Mouse (Mus musculus): ENCODE measurements around the gene Dhx57. TPM values are rescaled to one million over a fixed set of nuclear protein-coding genes. Genes with fewer than 3 reads are reported as not detected.
"Not testable (repeated sequence)": the region's sequence is repeated elsewhere in the genome, so short reads cannot be mapped to it uniquely, and the experiment has no call there.

Dhx57 gene
- total RNA-seq, 2 experiments from 2014 or later: 6.0 to 6.4 TPM

GRCm38 (mm10) chr17:80267065-80267464, 23.2 kb downstream of the Dhx57 start:
- intact Hi-C loops (cut with DNase I): no loop called here
- peak in 1 of 2 experiments; percentile 2 for DNase-seq

DNA sequence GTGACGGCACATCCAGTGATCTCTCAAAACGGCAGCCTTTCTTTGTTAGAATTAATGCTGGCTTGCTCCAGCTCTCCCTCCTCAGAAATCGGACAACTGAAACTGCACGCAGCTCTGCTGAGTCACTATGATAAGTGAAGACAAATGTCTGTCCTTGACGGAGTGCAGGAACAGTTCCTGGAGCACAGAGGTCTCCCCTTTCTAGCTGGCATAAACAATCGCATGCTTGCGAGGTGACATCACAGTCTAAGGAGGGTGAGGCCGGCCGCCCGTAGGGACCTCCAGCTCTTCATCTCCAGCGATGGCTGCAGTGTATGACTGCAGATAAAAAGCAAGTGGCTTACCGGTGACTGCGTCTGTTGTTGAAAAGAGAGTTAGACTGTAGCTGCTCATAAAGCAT, 35.1 kb downstream of the Dhx57 start:
- DNase-seq: peak; percentile 57 to 59
- intact Hi-C loops (cut with DNase I): no loop called here

GRCm38 (mm10) chr17:80254421-80254820, 35.9 kb downstream of the Dhx57 start:
- intact Hi-C loops (cut with DNase I): no loop called here
- no peak for DNase-seq

GRCm38 (mm10) chr17:80252757-80253525, 37.3 kb downstream of the Dhx57 start:
- intact Hi-C loops (cut with DNase I): no loop called here
- no peak for DNase-seq

GRCm38 (mm10) chr17:80243116-80243515, 47.2 kb downstream of the Dhx57 start:
- intact Hi-C loops (cut with DNase I): no loop called here
- DNase-seq: no peak

DNA sequence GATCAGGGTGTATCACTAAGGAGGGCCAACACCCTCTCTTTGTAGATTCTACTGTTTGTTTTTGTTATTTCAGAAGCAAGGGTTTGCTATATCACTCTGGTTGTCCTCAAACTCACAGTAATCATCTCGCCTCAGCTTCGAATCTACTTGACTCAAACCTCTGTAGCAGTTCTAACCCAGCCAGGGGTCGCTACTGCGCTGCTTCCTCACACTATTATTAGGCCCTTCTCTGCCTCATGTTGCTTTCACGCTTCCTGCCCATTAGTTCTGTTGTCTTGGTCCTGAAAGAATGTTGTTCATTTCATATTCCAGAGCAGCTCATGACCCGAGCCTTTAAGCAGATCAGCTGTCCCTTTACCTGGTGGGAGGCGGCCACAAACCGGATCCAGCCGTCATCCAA, 48.7 kb downstream of the Dhx57 start:
- intact Hi-C loops (cut with DNase I): no loop called here

DNA sequence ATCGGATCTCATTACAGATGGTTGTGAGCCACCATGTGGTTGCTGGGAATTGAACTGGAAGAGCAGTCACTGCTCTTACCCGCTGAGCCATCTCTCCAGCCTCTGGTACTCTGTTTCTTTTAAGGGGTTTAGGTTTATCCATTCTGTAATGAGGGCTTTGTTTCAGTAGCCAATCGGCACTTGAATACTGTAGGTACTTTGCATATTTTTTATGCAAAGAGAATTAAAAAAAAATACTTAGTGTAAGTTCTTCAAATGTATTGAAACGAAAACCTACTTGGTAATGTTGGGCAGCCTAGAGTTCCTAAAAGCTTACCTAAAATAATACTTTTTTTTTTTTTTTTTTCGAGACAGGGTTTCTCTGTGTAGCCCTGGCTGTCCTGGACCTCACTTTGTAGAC, 52.8 kb downstream of the Dhx57 start:
- DNase-seq: no peak
- intact Hi-C loops (cut with DNase I): no loop called here

More for the DNA sequence above, 48.7 kb downstream of the Dhx57 start:
- DNase-seq: no peak

DNA sequence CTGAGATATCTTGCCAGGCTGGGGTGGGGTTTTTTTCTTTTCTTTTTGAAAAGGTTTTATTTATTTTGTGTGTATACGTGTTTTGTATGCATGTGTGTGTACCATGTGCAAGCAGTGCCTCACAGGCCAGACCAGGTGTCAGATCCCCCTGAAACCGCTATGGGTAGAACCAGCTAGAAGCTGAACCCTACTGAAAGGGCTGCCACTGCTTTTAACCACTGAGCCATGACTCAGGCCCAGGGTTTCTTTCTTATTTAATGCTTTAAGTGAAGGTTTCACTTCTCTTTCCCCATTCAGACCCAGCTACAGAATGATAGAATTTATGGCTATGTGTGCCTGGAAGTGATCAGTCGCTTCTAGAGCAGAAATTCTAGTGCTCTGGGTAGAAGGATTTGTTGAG, 53.5 kb downstream of the Dhx57 start:
- intact Hi-C loops (cut with DNase I): no loop called here
- DNase-seq: no peak

- intact Hi-C loops (cut with DNase I): no loop called here
- DNase-seq: no peak
Observed at GRCm38 (mm10) chr17:80235477-80235876, 54.8 kb downstream of the Dhx57 start.

- intact Hi-C loops (cut with DNase I): no loop called here
- no peak for DNase-seq
Observed at GRCm38 (mm10) chr17:80234376-80234775, 55.9 kb downstream of the Dhx57 start.

DNA sequence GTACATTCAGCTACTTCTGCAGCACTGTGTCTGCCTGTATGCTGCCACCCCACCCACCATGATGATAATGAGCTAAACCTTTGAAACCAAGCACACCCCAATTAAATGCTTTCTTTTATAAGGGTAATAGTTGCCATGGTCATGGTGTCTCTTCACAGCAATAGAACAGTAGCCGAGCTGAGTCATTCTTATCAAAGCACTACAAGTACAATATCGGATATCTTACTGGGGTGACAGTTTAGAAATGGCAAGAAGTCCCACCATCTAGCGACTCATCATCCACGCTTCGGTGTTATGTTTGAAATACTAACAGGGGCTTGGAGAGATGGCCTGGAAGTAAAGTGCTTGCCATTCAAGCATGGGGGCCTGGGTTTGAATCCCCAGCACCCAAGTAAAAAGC, 56.4 kb downstream of the Dhx57 start:
- intact Hi-C loops (cut with DNase I): no loop called here

GRCm38 (mm10) chr17:80229396-80229795, 60.9 kb downstream of the Dhx57 start:
- DNase-seq: no peak

More for the DNA sequence above, 56.4 kb downstream of the Dhx57 start:
- no peak for DNase-seq

GRCm38 (mm10) chr17:80225142-80225541, 65.1 kb downstream of the Dhx57 start:
- intact Hi-C loops (cut with DNase I); DNase-seq: not testable (repeated sequence)

More at GRCm38 (mm10) chr17:80229396-80229795, 60.9 kb downstream of the Dhx57 start:
- intact Hi-C loops (cut with DNase I): no loop called here

DNA sequence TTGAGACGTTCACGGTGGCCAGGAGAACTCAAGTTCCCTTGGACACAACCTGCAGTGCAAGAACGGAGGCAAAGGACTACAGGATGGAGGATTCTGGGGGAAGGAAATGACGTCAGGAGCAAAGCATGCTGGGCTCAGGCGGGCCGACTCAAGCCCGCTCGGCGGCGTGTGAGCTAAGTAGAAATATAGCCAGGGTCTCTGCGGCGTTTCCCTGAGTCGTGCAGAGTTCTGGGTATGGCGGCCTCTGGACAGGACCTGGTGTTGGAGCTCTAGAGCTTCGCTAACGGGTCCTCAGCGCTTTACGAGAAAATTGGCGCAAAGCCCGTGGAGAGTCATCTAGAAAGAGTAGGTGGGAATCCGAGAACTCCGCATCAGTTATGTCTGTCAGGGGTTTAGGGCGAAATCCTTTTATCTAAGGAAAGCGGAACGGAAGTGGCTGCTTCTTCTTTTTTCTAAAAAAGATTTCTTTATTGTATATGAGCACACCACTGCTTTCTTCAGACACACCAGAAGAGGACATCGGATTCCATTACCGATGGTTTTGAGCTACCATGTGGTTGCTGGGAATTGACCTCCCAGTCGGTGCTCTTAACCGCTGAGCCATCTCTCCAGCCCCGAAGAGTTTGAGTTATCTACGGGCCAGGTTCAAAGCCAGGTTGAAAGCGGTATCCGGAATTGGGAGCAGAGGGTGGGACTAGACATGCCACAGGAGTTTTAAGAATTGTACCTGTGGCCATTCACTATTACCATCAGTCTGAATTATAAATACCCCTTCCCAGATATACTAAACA, 65.8 kb downstream of the Dhx57 start, which contains the start of gene Gemin6:
Gene Gemin6, plus strand, starts transcription at position 116 of the 791 bp plus-strand sequence.
- DNase-seq: peak; percentile 60 to 68
- intact Hi-C loops (cut with DNase I): no loop called here

DNA sequence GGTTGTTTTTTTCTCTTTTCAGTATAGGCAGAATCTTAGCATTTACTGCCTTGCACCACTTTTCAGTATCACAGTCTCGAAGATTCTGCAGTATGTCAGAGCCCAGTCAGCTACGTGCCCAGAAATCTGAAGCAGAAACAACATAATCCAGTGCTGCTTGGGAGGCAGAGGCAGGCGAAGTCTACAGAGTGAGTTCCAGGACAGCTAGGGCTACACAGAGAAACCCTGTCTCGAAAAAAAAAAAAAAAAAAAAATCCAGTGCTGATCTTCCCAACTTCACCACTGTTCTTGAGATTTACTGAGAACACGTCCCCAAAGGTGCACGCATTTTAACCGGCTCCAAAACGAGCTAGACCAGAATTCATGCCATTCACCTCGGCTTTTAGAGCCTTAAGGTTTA, 66.4 kb downstream of the Dhx57 start:
- intact Hi-C loops (cut with DNase I): no loop called here
- DNase-seq: no peak

GRCm38 (mm10) chr17:80221890-80222628, 68.2 kb downstream of the Dhx57 start:
- intact Hi-C loops (cut with DNase I): no loop called here
- DNase-seq: no peak

DNA sequence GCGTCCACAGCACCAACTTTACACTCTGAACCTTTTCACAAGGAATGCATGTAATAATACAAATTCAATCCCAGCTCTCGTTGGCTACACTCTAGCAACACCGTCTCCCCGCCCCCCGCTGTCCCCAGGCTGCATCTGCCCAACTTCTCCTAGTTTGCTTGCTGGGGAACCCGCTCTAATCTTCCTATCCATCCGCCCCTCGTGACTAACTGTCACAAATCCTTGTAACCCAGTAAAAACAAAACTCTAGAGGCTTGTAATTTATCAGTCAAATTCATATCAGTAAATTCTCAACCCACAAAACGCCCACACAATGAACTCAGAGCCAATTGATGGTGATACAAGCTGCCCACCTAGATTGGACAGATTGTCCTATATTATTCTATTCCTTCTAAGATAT, 69.1 kb downstream of the Dhx57 start:
- intact Hi-C loops (cut with DNase I): no loop called here
- no peak for DNase-seq

DNA sequence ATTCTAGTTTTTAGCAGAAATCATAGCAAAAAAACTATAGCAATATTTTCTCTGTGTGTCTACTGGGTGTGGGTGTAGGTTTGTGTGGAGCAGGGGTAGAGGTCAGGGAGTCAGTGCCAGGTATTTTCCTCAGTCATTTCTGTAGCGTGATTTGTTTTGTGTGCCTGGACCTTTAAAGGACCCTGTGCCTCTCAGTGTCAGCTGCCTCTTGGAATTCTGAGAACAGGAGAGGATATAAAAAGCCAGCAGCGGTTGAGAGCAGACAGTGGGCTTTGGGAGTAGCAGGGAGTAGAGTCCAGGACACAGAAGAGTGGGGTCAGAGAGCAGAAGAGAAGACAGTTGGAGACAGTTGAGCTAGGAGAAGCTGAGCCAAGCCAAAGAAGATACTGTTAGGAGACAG, 70.1 kb downstream of the Dhx57 start:
- no peak for DNase-seq
- intact Hi-C loops (cut with DNase I): no loop called here

DNA sequence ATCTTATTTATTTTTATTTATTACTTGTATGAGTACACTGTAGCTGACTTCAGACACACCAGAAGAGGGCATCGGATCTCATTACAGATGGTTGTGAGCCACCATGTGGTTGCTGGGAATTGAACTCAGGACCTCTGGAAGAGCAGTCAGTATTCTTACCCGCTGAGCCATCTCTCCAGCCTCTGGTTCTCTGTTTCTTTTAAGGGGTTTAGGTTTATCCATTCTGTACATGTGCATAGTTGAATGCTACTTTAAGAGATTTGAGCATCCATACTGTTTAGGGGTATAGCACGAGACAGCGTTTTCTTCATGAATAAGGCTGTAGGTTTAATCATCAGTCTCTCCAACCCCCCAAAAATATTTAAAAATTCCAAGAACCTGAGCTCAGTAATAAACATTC, 76.3 kb downstream of the Dhx57 start:
- intact Hi-C loops (cut with DNase I); DNase-seq: not testable (repeated sequence)

DNA sequence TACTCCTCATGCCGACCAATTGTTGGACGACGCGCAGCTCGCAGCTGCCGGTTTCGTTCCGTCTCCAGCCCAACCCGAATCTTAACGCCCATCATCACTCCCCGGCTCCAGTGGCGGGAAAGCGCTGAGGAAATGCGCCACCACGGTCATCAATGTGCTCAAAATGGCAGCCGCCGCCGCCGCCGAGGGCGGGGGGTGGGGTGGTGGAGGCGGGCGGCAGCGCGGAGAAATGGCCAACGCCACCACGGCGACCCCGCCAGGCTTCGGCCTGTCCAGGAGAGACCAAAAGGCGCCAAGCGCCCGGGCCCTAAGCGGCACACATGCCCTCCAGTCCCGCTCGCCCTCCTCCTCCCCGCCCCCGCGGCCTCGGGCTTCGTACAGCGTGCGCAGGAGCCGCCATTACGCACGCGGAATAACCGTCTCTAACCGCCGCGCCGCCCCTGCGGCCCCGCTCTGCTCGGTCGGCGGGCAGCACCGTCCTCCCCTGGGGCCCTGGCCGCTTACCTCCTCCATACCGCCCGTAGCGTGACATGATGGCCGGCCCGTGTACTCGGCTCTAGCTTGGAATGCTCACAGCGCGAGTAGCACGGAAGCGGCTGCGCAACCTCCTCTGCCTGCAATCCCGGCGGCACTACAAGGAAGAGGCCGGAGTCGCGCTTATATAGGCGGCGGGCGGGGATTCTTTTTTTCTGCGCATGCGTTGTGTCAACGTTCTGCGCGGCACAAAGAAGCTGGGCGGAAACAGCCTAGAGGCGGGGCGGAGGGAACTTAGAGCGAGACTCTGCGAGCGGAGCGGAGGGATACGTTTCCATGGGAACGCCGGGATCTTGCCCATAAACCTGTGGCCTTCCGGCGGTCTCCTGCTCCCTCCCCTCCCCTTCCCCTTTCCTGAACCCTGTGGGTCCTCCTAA, 83.3 kb downstream of the Dhx57 start, which contains the start of the genes Srsf7 and Ttc39d:
Gene Srsf7, minus strand, starts transcription at position 637 of the 911 bp plus-strand sequence.
Gene Ttc39d, plus strand, starts transcription at position 790 of the 911 bp plus-strand sequence.
- intact Hi-C loops (cut with DNase I): no loop called here
- peak; percentile 97 to 99 for DNase-seq
